Mouse (Mus musculus): ENCODE data around the gene Setx.

DNA sequence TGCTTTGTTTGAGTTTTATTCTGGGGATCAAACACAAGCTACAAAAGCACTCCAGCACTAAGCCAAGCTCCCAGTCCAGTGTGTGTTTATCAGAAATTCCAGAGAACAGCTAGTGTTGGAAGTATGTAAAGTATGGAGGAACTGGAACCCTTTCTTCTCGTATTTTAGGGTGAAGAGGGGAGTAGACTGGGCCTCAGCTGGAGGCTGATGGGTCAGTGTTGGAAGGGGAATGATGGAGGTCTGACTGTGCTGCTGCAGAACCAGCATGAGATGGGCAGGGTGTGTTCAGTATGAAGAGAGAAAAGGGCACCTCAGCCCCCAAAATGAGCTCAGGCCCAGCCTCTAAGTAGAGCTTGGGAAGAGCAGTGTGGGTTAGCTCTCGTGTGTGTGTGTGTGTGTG lies 47.8 kb upstream of the Setx start:
- TF ChIP-seq POLR2A (IDR thresholded peaks at IDR 0.05; ENCODE audit: insufficient read length, low read depth) (no peak), USF1 (IDR thresholded peaks at IDR 0.05; ENCODE audit: low read depth) (no peak), POLR2AphosphoS2 (IDR thresholded peaks at IDR 0.05; ENCODE audit: insufficient read length, low read depth) (no peak), REST (IDR thresholded peaks at IDR 0.05; ENCODE audit: insufficient read depth, insufficient read length) (no peak), TCF12 (IDR thresholded peaks at IDR 0.05; ENCODE audit: insufficient read depth, poor library complexity, severe bottlenecking) (no peak), MYOG (IDR thresholded peaks at IDR 0.05; ENCODE audit: control insufficient read depth in 1 of 3, insufficient read depth in 1 of 3, insufficient read length in 2 of 3, low read depth in 2 of 3) (no peak), MYOD1 (IDR thresholded peaks at IDR 0.05; ENCODE audit: control insufficient read depth in 1 of 3, insufficient read length in 2 of 3, low read depth in 2 of 3) (no peak), MAX (IDR thresholded peaks at IDR 0.05; ENCODE audit: low read depth) (no peak)
